Mouse (Mus musculus): Measurements from ENCODE around the gene Atrnl1. TPM values are rescaled to one million over a fixed set of nuclear protein-coding genes. Genes with fewer than 3 reads are reported as not detected.
A peak's percentile ranks its signal among the peaks of the same experiment; 100 is the strongest.

Gene Atrnl1
- polyA plus RNA-seq, 1 experiment from 2014 or later: 9.8 TPM

GRCm38 (mm10) chr19:57612179-57612472 is 1.3 kb downstream of the Atrnl1 start:
- H3K4me2 ChIP-seq: peak overlapping the region; percentile 89
- H3K4me1 ChIP-seq: peaks cover 41% of the 10 kb centered on the region
- H3K36me3 ChIP-seq (replicated peaks): no peaks in the 10 kb centered on the region
- 11% methylated on average over 2 of the region's 2 CpGs for WGBS
- no peak for ATAC-seq (replicated peaks)
- H3K9ac ChIP-seq: peak overlapping the region; percentile 78
- no peaks in the 10 kb centered on the region for H3K9me3 ChIP-seq
- 0 out of 2 replicates have a peak overlapping the region, but pooled peaks have one; percentile 96 for H3K27ac ChIP-seq
- no peaks in the 10 kb centered on the region for H3K27me3 ChIP-seq (replicated peaks)
- H3K4me3 ChIP-seq: peak overlapping the region; percentile 71

GRCm38 (mm10) chr19:57615972-57616621 is 5.3 kb downstream of the Atrnl1 start:
- Histone ChIP-seq H3K9ac (no peak overlapping the region), H3K4me3 (no peak overlapping the region), H3K4me1 (peaks cover 27% of the 10 kb centered on the region), H3K9me3 (no peaks in the 10 kb centered on the region), H3K27me3 (replicated peaks) (no peaks in the 10 kb centered on the region), H3K36me3 (replicated peaks) (no peaks in the 10 kb centered on the region), H3K4me2 (no peak overlapping the region), H3K27ac (no peak overlapping the region)
- no peak for ATAC-seq (replicated peaks)
- WGBS: 86% methylated on average over 9 of the region's 9 CpGs

GRCm38 (mm10) chr19:57619088-57619487 is 8.3 kb downstream of the Atrnl1 start:
- Histone ChIP-seq H3K9me3 (no peaks in the 10 kb centered on the region), H3K27me3 (replicated peaks) (no peaks in the 10 kb centered on the region), H3K9ac (no peak overlapping the region), H3K27ac (no peak overlapping the region), H3K4me1 (peaks cover 8% of the 10 kb centered on the region), H3K4me3 (no peak overlapping the region), H3K4me2 (no peak overlapping the region), H3K36me3 (replicated peaks) (no peaks in the 10 kb centered on the region)
- ATAC-seq (replicated peaks): no peak
- WGBS: 90% methylated on average over 9 of the region's 9 CpGs

- no peak for ATAC-seq (replicated peaks)
- Histone ChIP-seq H3K4me2 (no peak overlapping the region), H3K27ac (no peak overlapping the region), H3K36me3 (replicated peaks) (no peaks in the 10 kb centered on the region), H3K9ac (no peak overlapping the region), H3K4me1 (no peaks in the 10 kb centered on the region), H3K27me3 (replicated peaks) (no peaks in the 10 kb centered on the region), H3K9me3 (no peaks in the 10 kb centered on the region), H3K4me3 (no peak overlapping the region)
- 93% methylated on average over 19 of the region's 19 CpGs for WGBS
These were observed 11.0 kb downstream of the Atrnl1 start for GRCm38 (mm10) chr19:57621814-57622213.

- no peaks in the 10 kb centered on the region for H3K9me3 ChIP-seq
- H3K27me3 ChIP-seq (replicated peaks): no peaks in the 10 kb centered on the region
- H3K27ac ChIP-seq: no peak overlapping the region
- H3K4me3 ChIP-seq: no peak overlapping the region
- ATAC-seq (replicated peaks): no peak
- WGBS: 89% methylated on average over 9 of the region's 9 CpGs
- H3K4me1 ChIP-seq: no peaks in the 10 kb centered on the region
- H3K9ac ChIP-seq: no peak overlapping the region
- H3K4me2 ChIP-seq: no peak overlapping the region
- no peaks in the 10 kb centered on the region for H3K36me3 ChIP-seq (replicated peaks)
These were observed 14.9 kb downstream of the Atrnl1 start for GRCm38 (mm10) chr19:57625738-57626137.

GRCm38 (mm10) chr19:57627251-57627650 is 16.4 kb downstream of the Atrnl1 start:
- no peak overlapping the region for H3K27ac ChIP-seq
- no peak overlapping the region for H3K4me2 ChIP-seq
- no peak for ATAC-seq (replicated peaks)
- no peaks in the 10 kb centered on the region for H3K9me3 ChIP-seq
- H3K27me3 ChIP-seq (replicated peaks): no peaks in the 10 kb centered on the region
- H3K4me1 ChIP-seq: no peaks in the 10 kb centered on the region
- 93% methylated on average over 8 of the region's 8 CpGs for WGBS
- H3K36me3 ChIP-seq (replicated peaks): no peaks in the 10 kb centered on the region
- H3K9ac ChIP-seq: no peak overlapping the region
- no peak overlapping the region for H3K4me3 ChIP-seq

GRCm38 (mm10) chr19:57642536-57642935 is 31.7 kb downstream of the Atrnl1 start:
- ATAC-seq (replicated peaks): no peak
- H3K4me3 ChIP-seq: no peak overlapping the region
- 95% methylated on average over 21 of the region's 21 CpGs for WGBS

GRCm38 (mm10) chr19:57642980-57643379 is 32.1 kb downstream of the Atrnl1 start:
- no peak overlapping the region for H3K27ac ChIP-seq
- H3K36me3 ChIP-seq (replicated peaks): no peaks in the 10 kb centered on the region
- H3K4me3 ChIP-seq: no peak overlapping the region
- no peaks in the 10 kb centered on the region for H3K4me1 ChIP-seq
- no peaks in the 10 kb centered on the region for H3K9me3 ChIP-seq
- ATAC-seq (replicated peaks): no peak
- WGBS: 72% methylated on average over 2 of the region's 2 CpGs
- no peaks in the 10 kb centered on the region for H3K27me3 ChIP-seq (replicated peaks)
- no peak overlapping the region for H3K4me2 ChIP-seq
- H3K9ac ChIP-seq: no peak overlapping the region

More at GRCm38 (mm10) chr19:57642536-57642935, 31.7 kb downstream of the Atrnl1 start:
- H3K36me3 ChIP-seq (replicated peaks): no peaks in the 10 kb centered on the region
- H3K9ac ChIP-seq: no peak overlapping the region
- H3K4me1 ChIP-seq: no peaks in the 10 kb centered on the region
- no peak overlapping the region for H3K27ac ChIP-seq
- no peak overlapping the region for H3K4me2 ChIP-seq
- no peaks in the 10 kb centered on the region for H3K9me3 ChIP-seq
- no peaks in the 10 kb centered on the region for H3K27me3 ChIP-seq (replicated peaks)

- Histone ChIP-seq H3K4me2 (no peak overlapping the region), H3K9ac (no peak overlapping the region), H3K4me3 (no peak overlapping the region), H3K27ac (no peak overlapping the region), H3K4me1 (no peaks in the 10 kb centered on the region), H3K9me3 (no peaks in the 10 kb centered on the region), H3K36me3 (replicated peaks) (no peaks in the 10 kb centered on the region), H3K27me3 (replicated peaks) (no peaks in the 10 kb centered on the region)
- ATAC-seq (replicated peaks): 0 out of 2 replicates have a peak, but pooled peaks have one; percentile 27
- WGBS: 89% methylated on average over 14 of the region's 14 CpGs
These were observed 37.5 kb downstream of the Atrnl1 start for GRCm38 (mm10) chr19:57648202-57648943.

- H3K4me1 ChIP-seq: no peaks in the 10 kb centered on the region
- H3K27me3 ChIP-seq (replicated peaks): no peaks in the 10 kb centered on the region
- H3K9me3 ChIP-seq: no peaks in the 10 kb centered on the region
- H3K4me2 ChIP-seq: no peak overlapping the region
- no peak overlapping the region for H3K9ac ChIP-seq
- 94% methylated on average over 4 of the region's 4 CpGs for WGBS
- no peak overlapping the region for H3K27ac ChIP-seq
- H3K4me3 ChIP-seq: no peak overlapping the region
- no peak for ATAC-seq (replicated peaks)
- no peaks in the 10 kb centered on the region for H3K36me3 ChIP-seq (replicated peaks)
These were observed 38.1 kb downstream of the Atrnl1 start for GRCm38 (mm10) chr19:57648944-57649271.

GRCm38 (mm10) chr19:57655083-57655482 is 44.2 kb downstream of the Atrnl1 start:
- no peaks in the 10 kb centered on the region for H3K36me3 ChIP-seq (replicated peaks)
- no peaks in the 10 kb centered on the region for H3K4me1 ChIP-seq
- 67% methylated on average over 2 of the region's 2 CpGs for WGBS
- no peak overlapping the region for H3K27ac ChIP-seq
- no peaks in the 10 kb centered on the region for H3K9me3 ChIP-seq
- no peak overlapping the region for H3K4me3 ChIP-seq
- H3K4me2 ChIP-seq: no peak overlapping the region
- no peaks in the 10 kb centered on the region for H3K27me3 ChIP-seq (replicated peaks)
- ATAC-seq (replicated peaks): no peak
- H3K9ac ChIP-seq: no peak overlapping the region

- Histone ChIP-seq H3K4me2 (no peak overlapping the region), H3K4me1 (no peaks in the 10 kb centered on the region), H3K27me3 (replicated peaks) (no peaks in the 10 kb centered on the region), H3K9me3 (no peaks in the 10 kb centered on the region), H3K9ac (no peak overlapping the region), H3K27ac (no peak overlapping the region), H3K36me3 (replicated peaks) (no peaks in the 10 kb centered on the region), H3K4me3 (no peak overlapping the region)
- ATAC-seq (replicated peaks): no peak
- 91% methylated on average over 11 of the region's 11 CpGs for WGBS
These were observed 44.7 kb downstream of the Atrnl1 start for GRCm38 (mm10) chr19:57655491-57655890.

Data from midbrain, embryonic 15.5 days (tissue).